Comparison of ENCODE assay signal across 8 mouse cellular contexts in the genomic region with DNA sequence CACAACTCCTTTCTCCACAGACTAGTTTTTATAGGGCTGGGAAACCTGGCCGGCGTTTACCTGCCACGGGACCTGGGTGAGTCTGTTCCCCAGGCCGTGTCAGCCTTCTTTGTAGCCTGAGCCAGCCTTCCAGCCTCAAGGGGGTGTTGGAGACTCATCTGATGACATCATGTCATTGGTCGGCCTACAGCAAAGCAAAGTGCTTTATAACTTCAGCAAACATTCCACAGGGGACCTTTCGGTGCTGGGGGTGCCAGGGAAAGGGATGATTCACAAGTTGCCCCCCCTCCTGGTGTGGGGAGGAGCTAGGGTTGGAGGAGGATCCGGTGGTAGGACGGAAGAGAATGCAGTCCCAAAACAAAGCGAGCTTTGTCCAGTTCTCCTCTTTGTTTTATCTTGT. TPM values are rescaled to one million over a fixed set of nuclear protein-coding genes. Genes with fewer than 3 reads are reported as not detected.
DNase-seq lines count a peak whose midpoint lies in the region; ATAC-seq and TF ChIP-seq lines count a peak whose summit lies in the region.

No protein-coding gene starts in this region.

- H3K36me3 ChIP-seq in neural tube, embryonic 12.5 days: no peaks in the 10 kb centered on the region
- H3K36me3 ChIP-seq in hindbrain, embryonic 15.5 days: no peaks in the 10 kb centered on the region
- no peaks in the 10 kb centered on the region for H3K36me3 ChIP-seq in liver, embryonic 14.5 days (replicated peaks; ENCODE audit: control insufficient read depth, insufficient read depth, low read depth)

- H3K9me3 ChIP-seq in neural tube, embryonic 12.5 days: no peaks in the 10 kb centered on the region
- H3K9me3 ChIP-seq in hindbrain, embryonic 15.5 days: no peaks in the 10 kb centered on the region
- H3K9me3 ChIP-seq in liver, embryonic 14.5 days (ENCODE audit: control insufficient read depth, low read length): no peaks in the 10 kb centered on the region

- peaks cover 39% of the 10 kb centered on the region for H3K4me1 ChIP-seq in neural tube, embryonic 12.5 days
- H3K4me1 ChIP-seq in hindbrain, embryonic 15.5 days (replicated peaks): peaks cover 48% of the 10 kb centered on the region
- H3K4me1 ChIP-seq in liver, embryonic 14.5 days (replicated peaks; ENCODE audit: control insufficient read depth in 2 of 2, insufficient read depth in 2 of 2, low read length in 1 of 2): peaks cover 0 to 5% of the 10 kb centered on the region in 2 experiments; a peak in 1 of 4 replicates

- 29% methylated on average over 9 of the region's 9 CpGs for WGBS in neural tube, embryonic 12.5 days
- 27% methylated on average over 9 of the region's 9 CpGs for WGBS in hindbrain, embryonic 15.5 days
- 38% methylated on average over 9 of the region's 9 CpGs for WGBS in liver, embryonic 14.5 days (ENCODE audit: insufficient replicate concordance)

- no peak for ATAC-seq in neural tube, embryonic 12.5 days (ENCODE audit: low FRiP score, low read depth)
- no peak for ATAC-seq in hindbrain, embryonic 15.5 days (ENCODE audit: low FRiP score, low read depth)
- ATAC-seq in liver, embryonic 14.5 days (ENCODE audit: insufficient read depth): no peak

- H3K27me3 ChIP-seq in neural tube, embryonic 12.5 days (replicated peaks): peaks cover 33% of the 10 kb centered on the region
- peaks cover 22% of the 10 kb centered on the region for H3K27me3 ChIP-seq in hindbrain, embryonic 15.5 days
- H3K27me3 ChIP-seq in liver, embryonic 14.5 days (ENCODE audit: control insufficient read depth, insufficient read depth, low read length): peaks cover 45% of the 10 kb centered on the region

- no peak overlapping the region for H3K27ac ChIP-seq in neural tube, embryonic 12.5 days
- H3K27ac ChIP-seq in hindbrain, embryonic 15.5 days (replicated peaks): no peak overlapping the region
- H3K27ac ChIP-seq in liver, embryonic 14.5 days: no peak overlapping the region

- DNase-seq in neural tube, embryonic 10.5 days (ENCODE audit: extremely low spot score, low spot score): no peak
- peak; percentile 80 for DNase-seq in fibroblast of lung, adult 2 months (ENCODE audit: low read depth)
- DNase-seq in liver, embryonic 14.5 days (ENCODE audit: low read depth in 3 of 3, low spot score in 3 of 3): no peak
- DNase-seq in telencephalon, adult 2 months (ENCODE audit: low read depth, low spot score): peak; percentile 51
- DNase-seq in thymus, postnatal 14 days: no peak
- DNase-seq in ovary, postnatal 10 days (ENCODE audit: low spot score): no peak

- H3K9ac ChIP-seq in neural tube, embryonic 12.5 days: no peak overlapping the region
- 0 out of 2 replicates have a peak overlapping the region, but pooled peaks have one; percentile 3 for H3K9ac ChIP-seq in hindbrain, embryonic 15.5 days
- no peak overlapping the region for H3K9ac ChIP-seq in liver, embryonic 14.5 days (replicated peaks)

- no peak overlapping the region for H3K4me3 ChIP-seq in neural tube, embryonic 12.5 days
- H3K4me3 ChIP-seq in hindbrain, embryonic 15.5 days: no peak overlapping the region
- no peak overlapping the region for H3K4me3 ChIP-seq in liver, embryonic 14.5 days (ENCODE audit: insufficient read depth in 1 of 2, low read depth in 2 of 2, low read length in 2 of 2)

- TF ChIP-seq EP300 in liver, embryonic 14.5 days (IDR thresholded peaks at IDR 0.05; ENCODE audit: low read depth): no peak

- peak overlapping the region; percentile 5 for H3K4me2 ChIP-seq in neural tube, embryonic 12.5 days (replicated peaks)
- H3K4me2 ChIP-seq in hindbrain, embryonic 15.5 days: peak overlapping the region; percentile 72
- peak overlapping the region; percentile 25 for H3K4me2 ChIP-seq in liver, embryonic 14.5 days (ENCODE audit: low read depth)

- TF ChIP-seq CTCF in liver, embryonic 14.5 days (IDR thresholded peaks at IDR 0.05; ENCODE audit: low read depth): no peak

RNA-seq across cellular contexts. Expression of a gene that starts 2.4 kb away (rescaled TPM):
- polyA plus RNA-seq in neural tube, embryonic 12.5 days (2016; fragmentation: Nextera tagmentation; extraction: Ambion mirVana): 14.9 and 17.6 TPM in 2 replicates
- 14.7 and 15.5 TPM in 2 replicates for polyA plus RNA-seq in hindbrain, embryonic 15.5 days (2015; fragmentation: Nextera tagmentation; extraction: Ambion mirVana)
- polyA plus RNA-seq in liver, embryonic 14.5 days (2012; rRNA removed): 8.1 and 10.1 TPM in 2 replicates
- polyA plus RNA-seq in liver, embryonic 14.5 days (2014; fragmentation: Nextera tagmentation; extraction: Ambion mirVana): 7.8 and 8.6 TPM in 2 replicates

RNA-seq across cellular contexts. Expression of a gene that starts 10.5 kb away (rescaled TPM):
- polyA plus RNA-seq in neural tube, embryonic 12.5 days (2016; fragmentation: Nextera tagmentation; extraction: Ambion mirVana): not detected in 2 replicates
- polyA plus RNA-seq in hindbrain, embryonic 15.5 days (2015; fragmentation: Nextera tagmentation; extraction: Ambion mirVana): 0.68 TPM in 1 of 2 replicates, not detected in the other
- polyA plus RNA-seq in liver, embryonic 14.5 days (2012; rRNA removed): 8.7 and 9.8 TPM in 2 replicates
- 14.0 and 15.0 TPM in 2 replicates for polyA plus RNA-seq in liver, embryonic 14.5 days (2014; fragmentation: Nextera tagmentation; extraction: Ambion mirVana)

RNA-seq across cellular contexts. Expression of a gene that starts 32.2 kb away (rescaled TPM):
- 55.6 and 57.5 TPM in 2 replicates for polyA plus RNA-seq in neural tube, embryonic 12.5 days (2016; fragmentation: Nextera tagmentation; extraction: Ambion mirVana)
- 44.7 and 51.9 TPM in 2 replicates for polyA plus RNA-seq in hindbrain, embryonic 15.5 days (2015; fragmentation: Nextera tagmentation; extraction: Ambion mirVana)
- 16.6 and 19.1 TPM in 2 replicates for polyA plus RNA-seq in liver, embryonic 14.5 days (2012; rRNA removed)
- polyA plus RNA-seq in liver, embryonic 14.5 days (2014; fragmentation: Nextera tagmentation; extraction: Ambion mirVana): 13.6 and 15.6 TPM in 2 replicates

RNA-seq across cellular contexts. Expression of a gene that starts 41.9 kb away (rescaled TPM):
- polyA plus RNA-seq in neural tube, embryonic 12.5 days (2016; fragmentation: Nextera tagmentation; extraction: Ambion mirVana): 2.8 and 3.4 TPM in 2 replicates
- 2.4 and 2.6 TPM in 2 replicates for polyA plus RNA-seq in hindbrain, embryonic 15.5 days (2015; fragmentation: Nextera tagmentation; extraction: Ambion mirVana)
- 2.2 and 2.5 TPM in 2 replicates for polyA plus RNA-seq in liver, embryonic 14.5 days (2012; rRNA removed)
- polyA plus RNA-seq in liver, embryonic 14.5 days (2014; fragmentation: Nextera tagmentation; extraction: Ambion mirVana): 1.1 and 1.3 TPM in 2 replicates

RNA-seq across cellular contexts. Expression of a gene that starts 54.7 kb away (rescaled TPM):
- polyA plus RNA-seq in neural tube, embryonic 12.5 days (2016; fragmentation: Nextera tagmentation; extraction: Ambion mirVana): 0.28 and 0.32 TPM in 2 replicates
- polyA plus RNA-seq in hindbrain, embryonic 15.5 days (2015; fragmentation: Nextera tagmentation; extraction: Ambion mirVana): not detected in 2 replicates
- 0.03 and 0.17 TPM in 2 replicates for polyA plus RNA-seq in liver, embryonic 14.5 days (2012; rRNA removed)
- 0.10 and 0.13 TPM in 2 replicates for polyA plus RNA-seq in liver, embryonic 14.5 days (2014; fragmentation: Nextera tagmentation; extraction: Ambion mirVana)

Comparison
In these comparisons a context has a peak if more than half of its experiments do, and no peak if none do; other contexts are left out.
1. H3K4me2 ChIP-seq: peak in every context shown above with its lines; median percentile 72 in hindbrain, embryonic 15.5 days; 25 in liver, embryonic 14.5 days; 5 in neural tube, embryonic 12.5 days.
2. DNase-seq: peak in fibroblast of lung, adult 2 months (single experiment) and telencephalon, adult 2 months (single experiment); none in neural tube, embryonic 10.5 days (single experiment), liver, embryonic 14.5 days (0 of 3), thymus, postnatal 14 days (single experiment) and ovary, postnatal 10 days (single experiment).